Mouse (Mus musculus): ENCODE results near the gene Siah1a. TPM values are rescaled to one million over a fixed set of nuclear protein-coding genes. Genes with fewer than 3 reads are reported as not detected.
A peak's percentile ranks its signal among the peaks of the same experiment; 100 is the strongest.

The Siah1a gene
- polyA plus RNA-seq, 1 experiment from 2014 or later = 49.9 TPM

- Histone ChIP-seq H3K9me3 (no peaks in the 10 kb centered on the region), H3K36me3 (peaks cover 27% of the 10 kb centered on the region), H3K9ac (no peak overlapping the region), H3K4me1 (0 out of 2 replicates have a peak, but pooled peaks cover 8% of the 10 kb centered on the region), H3K27me3 (no peaks in the 10 kb centered on the region), H3K4me3 (no peak overlapping the region), H3K27ac (no peak overlapping the region), H3K4me2 (no peak overlapping the region)
- ATAC-seq (ENCODE audit: borderline replicate concordance, extremely low read depth, low FRiP score, low TSS enrichment) = no peak
- 85% methylated on average over 6 of the region's 6 CpGs for WGBS
These were observed 24.8 kb downstream of the Siah1a start for GRCm38 (mm10) chr8:86720756-86721459.

- no peaks in the 10 kb centered on the region for H3K9me3 ChIP-seq
- H3K4me1 ChIP-seq = 0 out of 2 replicates have a peak, but pooled peaks cover 8% of the 10 kb centered on the region
- no peak for ATAC-seq (ENCODE audit: borderline replicate concordance, extremely low read depth, low FRiP score, low TSS enrichment)
- peaks cover 30% of the 10 kb centered on the region for H3K36me3 ChIP-seq
- WGBS = 80% methylated on average over 1 of the region's 1 CpGs
- H3K4me2 ChIP-seq = no peak overlapping the region
- no peak overlapping the region for H3K9ac ChIP-seq
- H3K4me3 ChIP-seq = no peak overlapping the region
- no peak overlapping the region for H3K27ac ChIP-seq
- no peaks in the 10 kb centered on the region for H3K27me3 ChIP-seq
These were observed 26.4 kb downstream of the Siah1a start for GRCm38 (mm10) chr8:86719368-86719767.

- Histone ChIP-seq H3K9ac (no peak overlapping the region), H3K4me3 (no peak overlapping the region), H3K4me2 (no peak overlapping the region), H3K36me3 (peaks cover 30% of the 10 kb centered on the region), H3K27ac (0 out of 2 replicates have a peak overlapping the region, but pooled peaks have one; percentile 29), H3K27me3 (no peaks in the 10 kb centered on the region), H3K4me1 (0 out of 2 replicates have a peak, but pooled peaks cover 8% of the 10 kb centered on the region), H3K9me3 (no peaks in the 10 kb centered on the region)
- WGBS = 65% methylated on average over 2 of the region's 2 CpGs
- ATAC-seq (ENCODE audit: borderline replicate concordance, extremely low read depth, low FRiP score, low TSS enrichment) = peak; percentile 72; the same call in 1 of the 2 replicates
These were observed 27.3 kb downstream of the Siah1a start for GRCm38 (mm10) chr8:86718332-86718994.

- no peak for ATAC-seq (ENCODE audit: borderline replicate concordance, extremely low read depth, low FRiP score, low TSS enrichment)
- Histone ChIP-seq H3K4me3 (no peak overlapping the region), H3K4me2 (no peak overlapping the region), H3K9me3 (no peaks in the 10 kb centered on the region), H3K27me3 (no peaks in the 10 kb centered on the region), H3K9ac (no peak overlapping the region), H3K36me3 (peaks cover 16% of the 10 kb centered on the region), H3K27ac (no peak overlapping the region), H3K4me1 (0 out of 2 replicates have a peak, but pooled peaks cover 3% of the 10 kb centered on the region)
- WGBS = 69% methylated on average over 14 of the region's 14 CpGs
These were observed 32.1 kb downstream of the Siah1a start for GRCm38 (mm10) chr8:86713407-86714188.

- WGBS = 85% methylated on average over 3 of the region's 3 CpGs
- no peak overlapping the region for H3K9ac ChIP-seq
- no peaks in the 10 kb centered on the region for H3K4me1 ChIP-seq
- no peak overlapping the region for H3K4me2 ChIP-seq
- no peak overlapping the region for H3K27ac ChIP-seq
- H3K9me3 ChIP-seq = no peaks in the 10 kb centered on the region
- H3K27me3 ChIP-seq = no peaks in the 10 kb centered on the region
- peaks cover 15% of the 10 kb centered on the region for H3K36me3 ChIP-seq
- no peak overlapping the region for H3K4me3 ChIP-seq
- no peak for ATAC-seq (ENCODE audit: borderline replicate concordance, extremely low read depth, low FRiP score, low TSS enrichment)
These were observed 33.1 kb downstream of the Siah1a start for GRCm38 (mm10) chr8:86712594-86712993.

GRCm38 (mm10) chr8:86707873-86708272 is 37.9 kb downstream of the Siah1a start:
- no peak for ATAC-seq (ENCODE audit: borderline replicate concordance, extremely low read depth, low FRiP score, low TSS enrichment)
- no peak overlapping the region for H3K27ac ChIP-seq
- H3K9ac ChIP-seq = no peak overlapping the region
- H3K36me3 ChIP-seq = peaks cover 6% of the 10 kb centered on the region; the same call in 1 of the 2 replicates
- H3K4me1 ChIP-seq = no peaks in the 10 kb centered on the region
- WGBS = 64% methylated on average over 4 of the region's 4 CpGs
- no peak overlapping the region for H3K4me3 ChIP-seq
- no peak overlapping the region for H3K4me2 ChIP-seq
- no peaks in the 10 kb centered on the region for H3K27me3 ChIP-seq
- H3K9me3 ChIP-seq = no peaks in the 10 kb centered on the region

GRCm38 (mm10) chr8:86706756-86707155 is 39.0 kb downstream of the Siah1a start:
- Histone ChIP-seq H3K27me3 (no peaks in the 10 kb centered on the region), H3K9ac (no peak overlapping the region), H3K9me3 (no peaks in the 10 kb centered on the region), H3K4me2 (no peak overlapping the region), H3K4me3 (no peak overlapping the region), H3K27ac (no peak overlapping the region), H3K4me1 (no peaks in the 10 kb centered on the region), H3K36me3 (peaks cover 6% of the 10 kb centered on the region; the same call in 1 of the 2 replicates)
- WGBS = 72% methylated on average over 5 of the region's 5 CpGs
- no peak for ATAC-seq (ENCODE audit: borderline replicate concordance, extremely low read depth, low FRiP score, low TSS enrichment)

GRCm38 (mm10) chr8:86705317-86705716 is 40.4 kb downstream of the Siah1a start:
- WGBS = 79% methylated on average over 3 of the region's 3 CpGs
- Histone ChIP-seq H3K4me3 (no peak overlapping the region), H3K36me3 (peaks cover 6% of the 10 kb centered on the region; the same call in 1 of the 2 replicates), H3K27me3 (no peaks in the 10 kb centered on the region), H3K27ac (no peak overlapping the region), H3K9ac (no peak overlapping the region), H3K4me2 (no peak overlapping the region), H3K4me1 (no peaks in the 10 kb centered on the region), H3K9me3 (no peaks in the 10 kb centered on the region)
- no peak for ATAC-seq (ENCODE audit: borderline replicate concordance, extremely low read depth, low FRiP score, low TSS enrichment)

- Histone ChIP-seq H3K9ac (no peak overlapping the region), H3K27me3 (no peaks in the 10 kb centered on the region), H3K4me2 (no peak overlapping the region), H3K36me3 (no peaks in the 10 kb centered on the region), H3K4me3 (no peak overlapping the region), H3K27ac (no peak overlapping the region), H3K4me1 (no peaks in the 10 kb centered on the region), H3K9me3 (no peaks in the 10 kb centered on the region)
- 68% methylated on average over 3 of the region's 3 CpGs for WGBS
- ATAC-seq (ENCODE audit: borderline replicate concordance, extremely low read depth, low FRiP score, low TSS enrichment) = no peak
These were observed 43.3 kb downstream of the Siah1a start for GRCm38 (mm10) chr8:86702453-86702852.

- Histone ChIP-seq H3K36me3 (no peaks in the 10 kb centered on the region), H3K4me1 (no peaks in the 10 kb centered on the region), H3K27me3 (no peaks in the 10 kb centered on the region), H3K4me3 (no peak overlapping the region), H3K4me2 (no peak overlapping the region), H3K27ac (no peak overlapping the region), H3K9me3 (no peaks in the 10 kb centered on the region), H3K9ac (no peak overlapping the region)
- 83% methylated on average over 12 of the region's 12 CpGs for WGBS
- no peak for ATAC-seq (ENCODE audit: borderline replicate concordance, extremely low read depth, low FRiP score, low TSS enrichment)
These were observed 46.3 kb downstream of the Siah1a start for GRCm38 (mm10) chr8:86699471-86699870.

GRCm38 (mm10) chr8:86698811-86699421 is 46.8 kb downstream of the Siah1a start:
- no peak overlapping the region for H3K4me2 ChIP-seq
- no peaks in the 10 kb centered on the region for H3K27me3 ChIP-seq
- no peaks in the 10 kb centered on the region for H3K36me3 ChIP-seq
- WGBS = 69% methylated on average over 1 of the region's 1 CpGs
- H3K4me1 ChIP-seq = no peaks in the 10 kb centered on the region
- H3K9ac ChIP-seq = no peak overlapping the region
- H3K4me3 ChIP-seq = no peak overlapping the region
- no peak for ATAC-seq (ENCODE audit: borderline replicate concordance, extremely low read depth, low FRiP score, low TSS enrichment)
- H3K9me3 ChIP-seq = no peaks in the 10 kb centered on the region
- no peak overlapping the region for H3K27ac ChIP-seq

All from lung, embryonic 15.5 days (tissue).